Mouse (Mus musculus): ENCODE results near the gene Hilpda. TPM values are rescaled to one million over a fixed set of nuclear protein-coding genes. Genes with fewer than 3 reads are reported as not detected.

The Hilpda gene
- polyA plus RNA-seq, 2 experiments: 39.7 to 53.7 TPM

DNA sequence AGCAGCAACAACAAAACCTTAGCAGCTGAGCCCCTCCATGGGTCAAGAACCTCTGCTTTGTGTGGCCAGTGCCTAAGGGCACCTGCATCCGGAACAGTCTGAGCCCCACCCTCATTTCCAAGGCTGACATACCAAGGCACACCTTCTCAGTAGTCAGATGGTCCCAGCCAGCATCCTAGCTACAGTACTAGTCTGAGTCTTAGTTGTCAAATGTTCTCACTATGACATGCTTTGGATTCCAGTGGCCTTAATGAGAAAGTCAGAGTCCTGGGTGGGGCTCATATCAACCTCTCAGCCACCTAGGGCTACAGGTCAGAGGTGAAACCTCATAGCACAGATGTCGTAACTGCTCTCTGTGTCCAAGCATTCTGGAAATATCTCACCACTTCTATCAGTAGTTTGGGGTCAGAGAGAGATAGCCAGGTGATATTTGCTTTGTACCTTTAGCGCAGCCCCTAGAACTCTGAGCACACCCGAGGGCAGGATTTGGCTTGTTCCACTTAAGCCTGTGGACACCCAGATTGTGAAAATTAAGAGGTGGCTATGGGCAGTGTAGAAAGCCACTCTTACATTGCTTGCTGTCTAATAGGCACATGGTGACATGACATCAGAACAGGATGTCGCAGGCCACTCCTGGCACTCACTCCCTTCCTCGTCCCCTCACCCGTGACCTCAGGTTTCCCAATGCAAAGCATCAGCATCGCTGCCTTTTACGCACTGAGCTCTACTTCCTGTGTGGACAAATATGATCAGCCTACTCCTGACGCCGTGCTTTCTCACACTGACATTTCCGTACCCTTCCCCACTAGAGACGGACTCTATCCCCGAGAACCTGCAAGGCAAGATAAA, 26.8 kb upstream of the Hilpda start:
- H3K27me3 ChIP-seq (ENCODE audit: control insufficient read depth, insufficient read depth, low read length): no peaks in the 10 kb centered on the region
- no peaks in the 10 kb centered on the region for H3K36me3 ChIP-seq (ENCODE audit: control insufficient read depth, insufficient read depth, low read length)
- 72% methylated on average over 14 of the region's 14 CpGs for WGBS
- H3K9me3 ChIP-seq (ENCODE audit: control insufficient read depth, low read length): no peaks in the 10 kb centered on the region
- no peak for ATAC-seq (ENCODE audit: low FRiP score, low read depth)
- no peak overlapping the region for H3K9ac ChIP-seq (ENCODE audit: low read depth, low read length, severe bottlenecking)
- no peaks in the 10 kb centered on the region for H3K4me1 ChIP-seq (ENCODE audit: control insufficient read depth, insufficient read depth, low read length)
- TF ChIP-seq POLR2A (IDR thresholded peaks at IDR 0.05; ENCODE audit: borderline replicate concordance, extremely low read depth, insufficient read depth, insufficient read length): no peak
- H3K4me3 ChIP-seq (replicated peaks; ENCODE audit: low read length): no peak overlapping the region
- no peak for DNase-seq (ENCODE audit: low spot score)
- no peak overlapping the region for H3K4me2 ChIP-seq (replicated peaks; ENCODE audit: low read depth, low read length, severe bottlenecking)
- no peak overlapping the region for H3K27ac ChIP-seq (replicated peaks; ENCODE audit: low read depth, low read length)

DNA sequence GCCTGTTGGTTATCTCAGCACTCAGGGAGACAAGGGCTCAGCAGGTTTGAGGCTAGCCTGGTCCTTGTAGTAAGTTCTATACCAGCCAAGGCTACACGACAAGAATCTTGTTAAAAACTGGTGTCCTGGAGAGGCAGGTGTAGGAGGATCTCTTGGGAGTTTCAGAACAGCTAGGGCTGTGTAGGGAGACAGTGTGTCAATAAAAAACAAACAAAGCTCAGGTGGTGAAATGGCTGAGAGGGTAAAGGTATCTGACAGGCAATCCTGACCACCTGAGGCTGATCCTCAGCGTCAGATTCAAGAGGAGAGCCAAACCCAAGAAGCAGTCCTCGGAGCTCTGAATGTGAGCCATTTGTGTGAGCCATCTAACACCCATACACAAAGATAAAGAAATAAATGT, 26.1 kb upstream of the Hilpda start:
- no peak overlapping the region for H3K9ac ChIP-seq (ENCODE audit: low read depth, low read length, severe bottlenecking)
- no peak for TF ChIP-seq POLR2A (IDR thresholded peaks at IDR 0.05; ENCODE audit: borderline replicate concordance, extremely low read depth, insufficient read depth, insufficient read length)
- no peaks in the 10 kb centered on the region for H3K27me3 ChIP-seq (ENCODE audit: control insufficient read depth, insufficient read depth, low read length)
- H3K4me2 ChIP-seq (replicated peaks; ENCODE audit: low read depth, low read length, severe bottlenecking): no peak overlapping the region
- no peaks in the 10 kb centered on the region for H3K4me1 ChIP-seq (ENCODE audit: control insufficient read depth, insufficient read depth, low read length)
- no peak for DNase-seq (ENCODE audit: low spot score)
- H3K36me3 ChIP-seq (ENCODE audit: control insufficient read depth, insufficient read depth, low read length): no peaks in the 10 kb centered on the region
- no peak for ATAC-seq (ENCODE audit: low FRiP score, low read depth)
- no peak overlapping the region for H3K27ac ChIP-seq (replicated peaks; ENCODE audit: low read depth, low read length)
- H3K9me3 ChIP-seq (ENCODE audit: control insufficient read depth, low read length): no peaks in the 10 kb centered on the region
- WGBS: 77% methylated on average over 3 of the region's 3 CpGs
- no peak overlapping the region for H3K4me3 ChIP-seq (replicated peaks; ENCODE audit: low read length)

DNA sequence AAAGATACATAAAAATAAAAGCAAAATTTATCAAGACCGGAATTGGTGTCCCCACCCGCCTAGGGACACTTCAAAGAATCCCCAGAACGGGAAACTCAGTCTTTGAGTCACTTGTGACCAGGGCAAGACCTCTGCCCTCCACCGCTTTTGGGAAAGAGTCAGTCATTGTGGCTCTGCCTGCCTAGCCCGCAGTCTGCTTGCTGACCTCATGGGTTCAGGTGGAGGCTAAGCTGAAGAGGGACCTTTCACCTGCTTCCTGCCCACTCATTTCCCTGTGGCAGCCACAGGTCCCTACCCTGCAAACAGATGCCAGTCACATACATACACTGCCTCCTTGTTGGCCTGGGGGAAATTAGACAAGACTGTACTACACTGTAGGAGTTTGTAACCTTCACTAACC, 25.7 kb upstream of the Hilpda start:
- H3K9ac ChIP-seq (ENCODE audit: low read depth, low read length, severe bottlenecking): no peak overlapping the region
- no peak for TF ChIP-seq POLR2A (IDR thresholded peaks at IDR 0.05; ENCODE audit: borderline replicate concordance, extremely low read depth, insufficient read depth, insufficient read length)
- H3K9me3 ChIP-seq (ENCODE audit: control insufficient read depth, low read length): no peaks in the 10 kb centered on the region
- no peaks in the 10 kb centered on the region for H3K36me3 ChIP-seq (ENCODE audit: control insufficient read depth, insufficient read depth, low read length)
- no peak overlapping the region for H3K4me3 ChIP-seq (replicated peaks; ENCODE audit: low read length)
- H3K4me1 ChIP-seq (ENCODE audit: control insufficient read depth, insufficient read depth, low read length): no peaks in the 10 kb centered on the region
- H3K4me2 ChIP-seq (replicated peaks; ENCODE audit: low read depth, low read length, severe bottlenecking): no peak overlapping the region
- ATAC-seq (ENCODE audit: low FRiP score, low read depth) (no peak), DNase-seq (ENCODE audit: low spot score) (no peak)
- no peak overlapping the region for H3K27ac ChIP-seq (replicated peaks; ENCODE audit: low read depth, low read length)
- 66% methylated on average over 5 of the region's 5 CpGs for WGBS
- H3K27me3 ChIP-seq (ENCODE audit: control insufficient read depth, insufficient read depth, low read length): no peaks in the 10 kb centered on the region

DNA sequence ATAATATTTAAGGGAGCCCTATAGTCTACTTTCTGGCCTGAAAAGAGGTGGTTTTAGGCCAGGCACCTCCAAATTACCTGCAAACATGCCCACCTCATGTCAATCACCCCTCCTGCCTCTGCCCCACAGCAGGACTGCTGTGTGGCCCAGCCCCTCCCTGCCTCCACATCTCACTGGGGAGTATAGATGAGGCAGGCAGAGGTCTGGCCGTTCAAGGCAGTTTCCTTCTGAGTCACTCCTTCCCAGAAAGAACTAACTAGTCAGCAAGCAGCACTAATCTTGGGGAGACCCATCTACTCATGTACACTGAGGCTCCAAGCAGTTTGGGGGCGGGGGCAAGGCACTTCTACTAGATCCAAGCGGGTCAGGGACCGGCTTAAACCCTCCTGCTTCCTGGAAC, 25.2 kb upstream of the Hilpda start:
- no peaks in the 10 kb centered on the region for H3K9me3 ChIP-seq (ENCODE audit: control insufficient read depth, low read length)
- H3K36me3 ChIP-seq (ENCODE audit: control insufficient read depth, insufficient read depth, low read length): no peaks in the 10 kb centered on the region
- H3K9ac ChIP-seq (ENCODE audit: low read depth, low read length, severe bottlenecking): no peak overlapping the region
- H3K4me3 ChIP-seq (replicated peaks; ENCODE audit: low read length): no peak overlapping the region
- no peaks in the 10 kb centered on the region for H3K27me3 ChIP-seq (ENCODE audit: control insufficient read depth, insufficient read depth, low read length)
- H3K27ac ChIP-seq (replicated peaks; ENCODE audit: low read depth, low read length): no peak overlapping the region
- WGBS: 42% methylated on average over 4 of the region's 4 CpGs
- ATAC-seq (ENCODE audit: low FRiP score, low read depth) (no peak), DNase-seq (ENCODE audit: low spot score) (no peak)
- no peak for TF ChIP-seq POLR2A (IDR thresholded peaks at IDR 0.05; ENCODE audit: borderline replicate concordance, extremely low read depth, insufficient read depth, insufficient read length)
- H3K4me1 ChIP-seq (ENCODE audit: control insufficient read depth, insufficient read depth, low read length): no peaks in the 10 kb centered on the region
- no peak overlapping the region for H3K4me2 ChIP-seq (replicated peaks; ENCODE audit: low read depth, low read length, severe bottlenecking)

DNA sequence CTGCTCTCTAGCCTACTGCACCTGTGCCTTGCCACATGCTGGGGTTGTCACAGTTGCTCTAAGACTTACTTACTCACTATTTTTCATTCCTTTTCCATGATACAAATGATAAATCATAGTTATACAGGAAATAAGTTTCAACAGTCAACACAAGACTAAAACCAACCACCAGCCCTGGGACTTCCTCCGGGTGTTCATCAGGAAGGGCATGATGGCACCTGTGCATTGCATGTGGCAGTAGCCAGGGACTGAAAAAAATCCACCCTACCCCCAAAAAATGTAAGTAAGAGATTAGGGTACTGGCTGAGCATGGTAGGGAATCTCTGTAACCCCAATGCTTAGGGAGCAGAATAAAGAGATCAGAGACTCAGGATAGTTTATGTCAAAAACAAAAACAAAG, 12.9 kb upstream of the Hilpda start:
- H3K4me3 ChIP-seq (replicated peaks; ENCODE audit: low read length): no peak overlapping the region
- 86% methylated on average over 1 of the region's 1 CpGs for WGBS
- H3K4me1 ChIP-seq (ENCODE audit: control insufficient read depth, insufficient read depth, low read length): no peaks in the 10 kb centered on the region
- no peaks in the 10 kb centered on the region for H3K36me3 ChIP-seq (ENCODE audit: control insufficient read depth, insufficient read depth, low read length)
- no peak overlapping the region for H3K9ac ChIP-seq (ENCODE audit: low read depth, low read length, severe bottlenecking)
- no peaks in the 10 kb centered on the region for H3K9me3 ChIP-seq (ENCODE audit: control insufficient read depth, low read length)
- ATAC-seq (ENCODE audit: low FRiP score, low read depth) (no peak), DNase-seq (ENCODE audit: low spot score) (no peak)
- no peak overlapping the region for H3K27ac ChIP-seq (replicated peaks; ENCODE audit: low read depth, low read length)
- H3K27me3 ChIP-seq (ENCODE audit: control insufficient read depth, insufficient read depth, low read length): no peaks in the 10 kb centered on the region
- no peak for TF ChIP-seq POLR2A (IDR thresholded peaks at IDR 0.05; ENCODE audit: borderline replicate concordance, extremely low read depth, insufficient read depth, insufficient read length)
- H3K4me2 ChIP-seq (replicated peaks; ENCODE audit: low read depth, low read length, severe bottlenecking): no peak overlapping the region
